Mouse (Mus musculus) liver, adult (tissue): ENCODE measurements around the gene Nr6a1.

Experiments used
- GATA4 ChIP-seq: IDR thresholded peaks from 2 replicates; pipeline ENCODE4 v1.6.1; 2014; ENCODE audit warnings: mild to moderate bottlenecking, low read length; ENCODE audit not compliant: insufficient replicate concordance

The Nr6a1 gene

GRCm38 (mm10) chr2:38675366-38675969 is 252.0 kb downstream of the Nr6a1 start:
- no peak for TF ChIP-seq GATA4
